Mouse (Mus musculus) embryonic facial prominence, embryonic 13.5 days (tissue): ENCODE results near the gene 4933427I04Rik. TPM values are rescaled to one million over a fixed set of nuclear protein-coding genes. Genes with fewer than 3 reads are reported as not detected.

Experiments used
- ATAC-seq: fragments of 200-750 bp; cut with Nextera tagmentation; 2 replicates; pipeline ENCODE4 v1.8.0; 2017; ENCODE audit warnings: low read depth; ENCODE audit not compliant: insufficient number of reproducible peaks, insufficient read depth, low FRiP score, low TSS enrichment
- H3K27ac ChIP-seq: fragments of 300-500 bp; sonication (generic); 2 replicates; pipeline ENCODE4 v1.5.1; 2015; ENCODE audit warnings: moderate library complexity, mild to moderate bottlenecking, inconsistent platforms
- H3K27me3 ChIP-seq: fragments of 300-500 bp; sonication (generic); 2 replicates; pipeline ENCODE4 v1.6.1; 2015; ENCODE audit warnings: mild to moderate bottlenecking, inconsistent platforms
- H3K36me3 ChIP-seq: fragments of 300-500 bp; sonication (generic); 2 replicates; pipeline ENCODE4 v1.6.1; 2015; ENCODE audit warnings: mild to moderate bottlenecking, inconsistent platforms
- H3K4me1 ChIP-seq: fragments of 300-500 bp; sonication (generic); 2 replicates; pipeline ENCODE4 v1.6.1; 2015; ENCODE audit warnings: inconsistent platforms
- H3K4me2 ChIP-seq: fragments of 300-500 bp; sonication (generic); 2 replicates; pipeline ENCODE4 v1.6.1; 2015; ENCODE audit warnings: moderate library complexity, mild to moderate bottlenecking, inconsistent platforms
- H3K4me3 ChIP-seq: fragments of 300-500 bp; sonication (generic); 2 replicates; pipeline ENCODE4 v1.5.1; 2015; ENCODE audit warnings: mild to moderate bottlenecking, inconsistent platforms
- H3K9ac ChIP-seq: fragments of 300-500 bp; sonication (generic); 2 replicates; pipeline ENCODE4 v1.6.1; 2015; ENCODE audit warnings: mild to moderate bottlenecking, inconsistent platforms
- H3K9me3 ChIP-seq: fragments of 300-500 bp; sonication (generic); 2 replicates; pipeline ENCODE4 v1.6.1; 2016; ENCODE audit warnings: inconsistent platforms
- WGBS: fragments of 180-500 bp; shearing (Covaris S2); methylation state at CpG from one replicate; pipeline ENCODE4 v1.1.7; 2015; ENCODE audit warnings: mixed read lengths; 5-methylcytosine and 5-hydroxymethylcytosine counted together
- polyA plus RNA-seq: library from polyadenylated mRNA; unstranded; fragments of >200 nt; fragmentation: Nextera tagmentation; extraction: Ambion mirVana; gene quantifications from 2 replicates; pipeline ENCODE4 v1.2.1, GENCODE M21; 2015

4933427I04Rik gene
- polyA plus RNA-seq = 0.13 TPM in 1 of 2 replicates, not detected in the other

DNA sequence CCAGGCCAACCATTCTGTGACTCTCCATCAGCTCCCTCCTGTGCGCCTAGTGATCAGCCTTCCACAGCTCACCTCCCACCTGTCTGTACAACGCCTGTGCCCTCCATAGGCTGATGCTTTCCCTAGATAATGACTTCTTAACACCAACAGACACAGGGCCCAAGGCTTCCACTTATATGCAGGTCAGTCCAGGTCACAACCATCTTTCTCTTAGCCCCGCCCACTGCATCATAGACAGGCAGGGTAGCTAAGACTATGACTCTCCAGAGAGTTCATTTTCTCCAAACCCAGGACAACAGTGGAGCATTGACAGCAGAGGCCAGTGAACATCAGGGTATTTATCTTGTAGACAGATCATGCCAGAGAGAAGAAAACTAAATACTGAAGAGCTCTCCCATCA is at the start of gene 4933427I04Rik:
Gene 4933427I04Rik, plus strand, starts transcription at position 301 of the 400 bp plus-strand sequence.
- H3K9me3 ChIP-seq = no peaks in the 10 kb centered on the region
- ATAC-seq = no peak
- H3K4me2 ChIP-seq = no peak within 1 kb of the TSS
- H3K27ac ChIP-seq = no peak within 1 kb of the TSS
- 78% methylated on average over 3 of the region's 3 CpGs for WGBS
- no peaks in the 10 kb centered on the region for H3K27me3 ChIP-seq
- no peaks in the 10 kb centered on the region for H3K36me3 ChIP-seq
- H3K9ac ChIP-seq = no peak within 1 kb of the TSS
- H3K4me3 ChIP-seq = no peak within 1 kb of the TSS
- H3K4me1 ChIP-seq = no peaks in the 10 kb centered on the region

DNA sequence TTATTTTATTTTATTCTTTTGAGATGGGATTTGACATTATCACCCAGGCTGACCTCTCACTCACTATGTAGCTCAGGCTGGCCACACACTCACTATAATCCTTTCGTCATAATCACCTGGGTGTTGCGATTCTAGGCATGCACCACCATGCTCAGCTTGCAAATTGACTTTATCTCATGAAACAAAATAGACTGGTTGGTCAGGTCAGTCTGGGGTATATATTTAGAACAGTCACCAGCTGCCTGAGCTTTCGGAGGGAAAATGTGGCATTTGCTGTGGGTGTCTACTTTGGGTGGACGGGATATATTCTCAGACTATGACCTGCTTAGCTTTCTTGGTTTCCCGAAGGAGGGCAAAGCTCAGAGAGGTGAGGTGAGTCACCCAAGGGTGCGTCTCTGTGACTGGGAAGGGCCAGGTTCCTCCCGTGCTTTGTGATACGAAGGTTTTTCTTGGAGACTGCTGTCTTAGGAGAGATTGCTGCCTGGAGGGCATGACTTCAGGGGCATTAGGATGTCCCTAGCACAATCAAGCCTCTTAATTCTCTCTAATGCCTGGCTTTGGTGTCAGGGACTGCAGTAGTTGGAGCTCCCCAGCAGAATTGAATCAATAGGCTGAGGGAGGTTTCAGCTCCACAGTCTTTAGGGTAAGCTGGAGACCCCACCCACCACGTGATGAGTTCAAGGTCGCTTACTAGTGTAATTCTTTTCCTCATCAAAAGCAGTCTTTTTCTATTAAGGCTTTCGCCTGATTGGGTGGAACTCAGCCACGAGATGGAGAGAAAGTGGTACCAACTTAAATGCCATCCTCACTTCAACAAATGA is 48.8 kb upstream of the 4933427I04Rik start:
- no peaks in the 10 kb centered on the region for H3K36me3 ChIP-seq
- WGBS = 79% methylated on average over 12 of the region's 12 CpGs
- ATAC-seq = no peak
- H3K9ac ChIP-seq = no peak overlapping the region
- no peak overlapping the region for H3K4me3 ChIP-seq
- H3K27ac ChIP-seq = no peak overlapping the region
- H3K4me1 ChIP-seq = no peaks in the 10 kb centered on the region
- H3K27me3 ChIP-seq = no peaks in the 10 kb centered on the region
- H3K4me2 ChIP-seq = no peak overlapping the region
- H3K9me3 ChIP-seq = no peaks in the 10 kb centered on the region

DNA sequence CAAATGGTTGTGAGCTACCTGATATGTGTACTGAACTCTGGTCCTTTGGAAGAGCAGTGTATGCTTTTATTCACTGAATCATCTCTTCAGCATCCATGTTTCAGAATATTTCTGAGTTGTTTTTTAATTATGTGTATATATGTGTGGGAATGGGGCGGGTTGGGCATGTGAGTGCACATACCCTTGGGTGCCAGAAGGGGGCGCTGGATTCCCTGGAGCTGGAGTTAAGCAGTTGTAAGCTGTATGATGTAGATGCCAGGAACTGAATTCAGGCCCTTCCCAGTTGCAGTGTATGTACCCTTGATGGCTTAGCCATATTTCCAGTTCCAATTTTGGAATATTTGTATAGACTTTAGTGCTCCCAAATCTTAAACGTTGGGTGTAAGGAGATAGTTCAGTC is 47.0 kb upstream of the 4933427I04Rik start:
- Histone ChIP-seq H3K4me3 (no peak overlapping the region), H3K36me3 (no peaks in the 10 kb centered on the region), H3K27me3 (no peaks in the 10 kb centered on the region), H3K27ac (no peak overlapping the region), H3K9ac (no peak overlapping the region), H3K4me1 (no peaks in the 10 kb centered on the region), H3K4me2 (no peak overlapping the region), H3K9me3 (no peaks in the 10 kb centered on the region)
- WGBS = 83% methylated on average over 3 of the region's 3 CpGs
- ATAC-seq = no peak

DNA sequence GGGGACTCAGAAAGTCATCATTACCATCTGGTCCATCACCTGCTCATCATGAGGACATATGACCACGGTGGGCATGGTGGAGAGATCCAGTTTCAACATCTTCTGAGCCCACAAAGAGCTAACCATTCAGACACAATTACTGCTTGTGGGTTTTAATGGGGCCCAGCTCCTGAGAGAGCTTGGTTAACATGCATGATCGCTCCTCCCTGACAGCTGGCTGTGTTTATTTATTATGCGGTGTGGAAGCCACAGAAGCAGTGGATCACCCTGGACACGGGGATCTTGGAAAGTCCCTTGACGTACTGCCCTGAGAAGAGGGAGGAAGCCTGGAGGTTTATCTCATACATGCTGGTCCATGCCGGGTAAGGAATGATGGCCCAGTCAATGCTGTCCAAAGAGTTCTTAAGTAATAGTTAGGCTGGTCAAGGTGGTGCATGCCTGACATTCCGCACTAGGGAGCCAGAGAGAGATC is 45.4 kb upstream of the 4933427I04Rik start:
- Histone ChIP-seq H3K27me3 (no peaks in the 10 kb centered on the region), H3K27ac (no peak overlapping the region), H3K36me3 (no peaks in the 10 kb centered on the region), H3K4me2 (no peak overlapping the region), H3K4me1 (no peaks in the 10 kb centered on the region), H3K4me3 (no peak overlapping the region), H3K9me3 (no peaks in the 10 kb centered on the region), H3K9ac (no peak overlapping the region)
- no peak for ATAC-seq
- 68% methylated on average over 7 of the region's 7 CpGs for WGBS

DNA sequence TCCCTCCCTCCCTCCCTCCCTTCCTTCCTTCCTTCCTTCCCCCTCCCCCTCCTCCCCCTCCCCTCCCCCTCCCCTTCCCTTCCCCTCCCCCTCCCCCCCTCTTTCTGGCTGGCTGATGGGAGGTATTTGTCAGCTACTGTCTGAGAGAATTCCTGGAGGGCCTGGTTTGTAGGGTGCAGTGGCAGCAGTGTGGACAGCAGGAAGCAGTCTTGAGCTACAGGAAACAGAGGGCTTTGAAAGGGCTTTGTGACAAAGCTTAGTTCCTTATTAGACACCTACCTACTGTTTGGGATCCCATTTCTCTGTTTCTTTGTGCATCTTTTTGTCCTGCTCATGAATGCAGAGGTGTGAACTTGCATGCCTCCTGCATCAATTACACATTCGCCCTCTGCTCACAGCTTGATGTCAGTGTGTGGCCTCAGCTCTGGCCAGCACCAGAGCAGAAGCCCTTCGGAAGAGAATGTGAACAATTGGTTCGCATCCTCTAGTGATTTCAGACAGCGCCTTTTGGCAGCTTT is 40.3 kb upstream of the 4933427I04Rik start:
- H3K27me3 ChIP-seq = no peaks in the 10 kb centered on the region
- no peak overlapping the region for H3K9ac ChIP-seq
- H3K4me2 ChIP-seq = no peak overlapping the region
- no peaks in the 10 kb centered on the region for H3K36me3 ChIP-seq
- H3K4me1 ChIP-seq = no peaks in the 10 kb centered on the region
- WGBS = 54% methylated on average over 4 of the region's 4 CpGs
- no peaks in the 10 kb centered on the region for H3K9me3 ChIP-seq
- no peak overlapping the region for H3K4me3 ChIP-seq
- ATAC-seq = no peak
- H3K27ac ChIP-seq = no peak overlapping the region

DNA sequence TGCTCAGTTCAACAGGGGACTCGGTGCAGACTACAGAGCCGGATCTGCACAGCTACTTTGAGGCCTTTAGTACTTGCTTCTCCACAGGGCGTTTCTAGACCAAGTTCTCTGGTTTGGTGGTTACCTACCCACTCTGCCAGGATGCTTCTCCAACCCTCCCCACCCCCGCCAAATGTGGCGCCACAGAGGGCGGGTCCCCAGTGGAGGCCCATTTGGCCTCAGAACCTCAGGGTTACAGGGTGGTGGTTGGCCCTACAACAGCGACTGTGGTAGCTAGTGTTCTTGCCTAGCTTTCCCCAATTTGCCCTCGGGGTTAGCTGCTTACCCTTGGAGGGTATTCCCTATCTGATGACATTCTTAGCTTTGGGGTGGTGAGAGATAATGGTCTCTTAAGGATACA is 17.4 kb upstream of the 4933427I04Rik start:
- no peak for ATAC-seq
- WGBS = 90% methylated on average over 8 of the region's 8 CpGs

DNA sequence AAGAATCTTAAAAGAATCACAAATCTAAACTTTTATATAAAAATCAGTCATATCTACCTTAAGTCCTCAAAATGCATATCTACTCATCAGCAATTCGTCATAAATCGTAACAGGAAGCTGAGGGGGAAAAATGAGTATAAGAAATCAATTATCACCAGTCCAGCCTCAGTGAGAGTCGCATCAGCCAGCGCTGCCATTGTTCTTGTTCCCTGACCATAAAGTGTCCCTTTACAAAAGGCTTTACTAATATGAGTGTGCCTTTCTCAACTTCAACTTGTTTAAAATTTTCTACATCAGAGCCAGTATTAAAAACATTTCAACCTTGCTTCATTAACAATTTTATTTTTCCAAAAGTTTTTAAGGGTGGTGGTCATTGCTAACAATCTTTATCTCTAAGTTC is 2.6 kb upstream of the 4933427I04Rik start:
- Histone ChIP-seq H3K4me2 (no peak overlapping the region), H3K4me1 (no peaks in the 10 kb centered on the region)

More for the DNA sequence above, 17.4 kb upstream of the 4933427I04Rik start:
- Histone ChIP-seq H3K9me3 (0 out of 2 replicates have a peak, but pooled peaks cover 5% of the 10 kb centered on the region), H3K4me1 (no peaks in the 10 kb centered on the region), H3K9ac (no peak overlapping the region), H3K4me3 (no peak overlapping the region), H3K4me2 (no peak overlapping the region), H3K36me3 (no peaks in the 10 kb centered on the region), H3K27me3 (no peaks in the 10 kb centered on the region), H3K27ac (no peak overlapping the region)

DNA sequence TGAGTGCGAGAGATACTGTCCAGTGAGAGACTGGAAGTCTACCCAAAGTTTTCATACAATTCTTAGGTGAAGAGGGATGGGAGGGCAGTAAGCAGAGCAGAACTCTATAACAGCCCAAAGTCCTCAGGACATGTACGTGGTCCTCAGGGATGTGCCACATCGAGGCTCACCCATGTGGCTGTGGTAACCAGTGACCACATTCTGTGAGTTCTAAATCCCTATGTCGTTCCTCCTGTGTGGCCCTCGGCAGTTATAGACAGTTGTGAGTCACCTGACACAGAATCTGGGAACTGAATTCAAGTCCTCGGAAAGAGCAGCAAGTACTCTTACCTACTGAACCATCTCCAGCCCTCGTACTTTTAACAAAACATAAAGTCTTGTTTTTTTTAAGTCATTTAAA is 1.4 kb upstream of the 4933427I04Rik start:
- no peak overlapping the region for H3K4me3 ChIP-seq

More for the DNA sequence above, 2.6 kb upstream of the 4933427I04Rik start:
- Histone ChIP-seq H3K9me3 (no peaks in the 10 kb centered on the region), H3K36me3 (no peaks in the 10 kb centered on the region), H3K27me3 (no peaks in the 10 kb centered on the region), H3K27ac (no peak overlapping the region), H3K4me3 (no peak overlapping the region), H3K9ac (no peak overlapping the region)
- 66% methylated on average over 4 of the region's 4 CpGs for WGBS
- no peak for ATAC-seq

DNA sequence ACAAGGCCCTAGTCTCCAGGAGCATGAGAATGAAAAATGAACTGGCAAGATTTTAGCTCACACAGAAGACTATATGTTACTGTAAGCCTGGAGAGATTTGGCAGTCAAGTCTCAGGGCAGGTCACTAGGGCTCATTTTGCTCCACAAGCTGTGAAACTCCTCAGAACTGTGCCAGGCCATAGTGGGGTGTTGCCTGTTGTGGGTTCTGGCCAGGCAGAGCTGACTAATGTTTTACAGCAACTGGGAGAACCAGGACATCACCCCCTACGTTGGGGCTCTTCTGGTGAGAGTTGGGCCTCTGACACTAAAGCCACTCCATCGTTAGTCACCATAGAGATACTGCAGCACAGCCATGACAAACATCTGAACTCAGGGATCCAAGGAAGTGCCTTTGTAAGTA is 324 bp downstream of the 4933427I04Rik start:
- Histone ChIP-seq H3K4me1 (no peaks in the 10 kb centered on the region), H3K36me3 (no peaks in the 10 kb centered on the region), H3K27ac (no peak overlapping the region), H3K9me3 (no peaks in the 10 kb centered on the region), H3K4me3 (no peak overlapping the region), H3K9ac (no peak overlapping the region), H3K27me3 (no peaks in the 10 kb centered on the region), H3K4me2 (no peak overlapping the region)
- WGBS = 64% methylated on average over 2 of the region's 2 CpGs
- ATAC-seq = no peak

More for the DNA sequence above, 1.4 kb upstream of the 4933427I04Rik start:
- H3K36me3 ChIP-seq = no peaks in the 10 kb centered on the region
- 88% methylated on average over 7 of the region's 7 CpGs for WGBS
- H3K9me3 ChIP-seq = no peaks in the 10 kb centered on the region
- H3K4me1 ChIP-seq = no peaks in the 10 kb centered on the region
- H3K4me2 ChIP-seq = no peak overlapping the region
- ATAC-seq = no peak
- H3K27me3 ChIP-seq = no peaks in the 10 kb centered on the region
- no peak overlapping the region for H3K27ac ChIP-seq
- H3K9ac ChIP-seq = no peak overlapping the region

DNA sequence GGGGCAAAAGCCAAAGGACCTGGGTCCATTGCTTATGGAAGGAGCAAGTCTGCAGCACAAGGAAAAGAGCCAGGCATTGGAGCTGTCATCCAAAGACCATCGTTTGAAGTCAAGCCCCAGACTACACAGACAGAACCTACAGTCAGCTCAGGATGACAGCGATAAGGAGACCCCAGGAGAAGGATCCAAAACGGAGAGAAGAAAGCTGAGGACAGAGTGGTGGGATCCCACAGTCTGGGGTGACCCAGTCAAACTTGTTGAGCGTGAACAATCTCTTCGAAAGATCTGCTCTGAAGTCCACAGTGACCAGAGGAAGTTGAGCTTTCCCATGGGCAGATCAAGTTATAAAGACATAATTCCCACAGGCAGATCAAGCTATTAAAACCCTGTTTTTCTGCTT is 1.1 kb downstream of the 4933427I04Rik start:
- Histone ChIP-seq H3K9me3 (no peaks in the 10 kb centered on the region), H3K36me3 (no peaks in the 10 kb centered on the region), H3K4me1 (no peaks in the 10 kb centered on the region), H3K4me3 (no peak overlapping the region), H3K27ac (no peak overlapping the region), H3K4me2 (no peak overlapping the region), H3K27me3 (no peaks in the 10 kb centered on the region), H3K9ac (no peak overlapping the region)
- ATAC-seq = no peak
- 78% methylated on average over 5 of the region's 5 CpGs for WGBS

DNA sequence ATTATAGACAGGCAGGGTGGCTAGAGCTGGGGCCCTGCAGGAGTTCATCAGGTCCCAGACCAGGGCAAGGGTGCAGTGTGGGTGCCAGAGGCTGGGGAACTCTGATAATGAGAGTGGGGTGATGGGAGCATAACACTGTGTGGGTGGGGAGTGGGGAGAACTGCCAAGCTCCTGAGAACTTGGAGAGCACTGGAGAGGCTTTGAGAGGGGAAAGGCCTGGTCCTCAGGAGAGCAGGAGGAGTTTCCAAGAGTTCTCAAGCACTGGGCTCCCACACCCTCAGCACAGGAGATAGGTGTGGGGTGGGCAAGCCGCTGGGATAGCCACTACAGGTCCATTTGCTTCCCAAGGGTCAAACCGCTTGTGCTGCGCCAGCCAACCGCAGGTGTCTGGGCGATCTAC is 34.2 kb downstream of the 4933427I04Rik start:
- ATAC-seq = no peak
- Histone ChIP-seq H3K9ac (no peak overlapping the region), H3K4me2 (no peak overlapping the region), H3K4me3 (no peak overlapping the region), H3K36me3 (no peaks in the 10 kb centered on the region), H3K4me1 (no peaks in the 10 kb centered on the region), H3K9me3 (no peaks in the 10 kb centered on the region), H3K27ac (no peak overlapping the region), H3K27me3 (no peaks in the 10 kb centered on the region)
- WGBS = 85% methylated on average over 5 of the region's 5 CpGs

DNA sequence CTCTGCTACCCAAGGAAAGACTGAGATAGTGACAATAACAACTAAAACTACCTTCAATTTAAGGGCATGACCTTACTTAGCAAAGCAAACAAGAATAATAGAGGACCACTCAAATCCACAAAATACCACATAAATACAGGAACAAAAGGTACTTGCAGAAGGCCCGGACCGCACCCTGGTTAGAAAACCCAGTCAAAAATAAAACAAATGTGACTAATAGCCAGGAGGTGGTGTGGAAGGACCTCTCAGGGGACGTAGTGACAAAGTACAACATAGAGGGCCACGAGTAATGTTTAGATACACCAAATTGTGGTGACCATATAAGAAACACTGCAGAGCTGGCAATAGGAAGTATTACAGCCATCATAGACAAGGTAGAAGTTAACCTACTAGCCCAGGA is 34.8 kb downstream of the 4933427I04Rik start:
- H3K4me1 ChIP-seq = no peaks in the 10 kb centered on the region
- H3K36me3 ChIP-seq = no peaks in the 10 kb centered on the region
- H3K4me2 ChIP-seq = no peak overlapping the region
- ATAC-seq = no peak
- H3K9ac ChIP-seq = no peak overlapping the region
- no peak overlapping the region for H3K4me3 ChIP-seq
- no peaks in the 10 kb centered on the region for H3K9me3 ChIP-seq
- H3K27ac ChIP-seq = no peak overlapping the region
- H3K27me3 ChIP-seq = no peaks in the 10 kb centered on the region
- WGBS = 89% methylated on average over 4 of the region's 4 CpGs
